Mouse (Mus musculus): Measurements from ENCODE around the gene Shd.
"Not testable (repeated sequence)": the region's sequence is repeated elsewhere in the genome, so short reads cannot be mapped to it uniquely, and the experiment has no call there.

Gene Shd

GRCm38 (mm10) chr17:55969966-55970891, at the start of gene Shd:
Gene Shd, plus strand, starts transcription at chr17:55970467.
- DNase-seq (ENCODE audit: low spot score in 2 of 2) = peak in 1 of 2 experiments; percentile 36

- DNase-seq (ENCODE audit: low spot score in 2 of 2) = peak; percentile 55 to 56
These were observed 38.4 kb upstream of the Shd start for GRCm38 (mm10) chr17:55931553-55932502.

DNA sequence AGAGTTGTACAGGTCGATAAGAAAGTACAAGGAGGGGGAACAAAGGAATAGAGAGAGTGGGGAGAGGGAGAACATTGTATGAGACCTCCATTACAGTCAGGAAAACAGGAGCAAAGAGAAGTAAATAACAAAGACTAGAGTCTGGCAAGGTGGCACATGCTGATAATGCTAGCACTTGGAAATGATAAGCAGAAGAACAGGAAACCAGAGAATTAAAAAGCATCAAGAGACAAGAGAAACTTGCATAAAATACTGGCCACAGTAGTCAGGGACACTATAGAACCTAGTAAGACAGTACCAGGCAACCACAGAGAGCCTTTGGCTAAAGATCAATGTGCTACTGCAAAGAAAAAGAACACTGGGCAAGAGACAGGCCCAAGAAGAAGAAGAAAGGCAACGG, 37.6 kb upstream of the Shd start:
- DNase-seq (ENCODE audit: low spot score in 2 of 2) = no peak

GRCm38 (mm10) chr17:55933191-55933590, 37.1 kb upstream of the Shd start:
- DNase-seq (ENCODE audit: low spot score in 2 of 2) = no peak

GRCm38 (mm10) chr17:55944387-55944865, 25.8 kb upstream of the Shd start:
- DNase-seq (ENCODE audit: low spot score in 2 of 2) = not testable (repeated sequence)

DNA sequence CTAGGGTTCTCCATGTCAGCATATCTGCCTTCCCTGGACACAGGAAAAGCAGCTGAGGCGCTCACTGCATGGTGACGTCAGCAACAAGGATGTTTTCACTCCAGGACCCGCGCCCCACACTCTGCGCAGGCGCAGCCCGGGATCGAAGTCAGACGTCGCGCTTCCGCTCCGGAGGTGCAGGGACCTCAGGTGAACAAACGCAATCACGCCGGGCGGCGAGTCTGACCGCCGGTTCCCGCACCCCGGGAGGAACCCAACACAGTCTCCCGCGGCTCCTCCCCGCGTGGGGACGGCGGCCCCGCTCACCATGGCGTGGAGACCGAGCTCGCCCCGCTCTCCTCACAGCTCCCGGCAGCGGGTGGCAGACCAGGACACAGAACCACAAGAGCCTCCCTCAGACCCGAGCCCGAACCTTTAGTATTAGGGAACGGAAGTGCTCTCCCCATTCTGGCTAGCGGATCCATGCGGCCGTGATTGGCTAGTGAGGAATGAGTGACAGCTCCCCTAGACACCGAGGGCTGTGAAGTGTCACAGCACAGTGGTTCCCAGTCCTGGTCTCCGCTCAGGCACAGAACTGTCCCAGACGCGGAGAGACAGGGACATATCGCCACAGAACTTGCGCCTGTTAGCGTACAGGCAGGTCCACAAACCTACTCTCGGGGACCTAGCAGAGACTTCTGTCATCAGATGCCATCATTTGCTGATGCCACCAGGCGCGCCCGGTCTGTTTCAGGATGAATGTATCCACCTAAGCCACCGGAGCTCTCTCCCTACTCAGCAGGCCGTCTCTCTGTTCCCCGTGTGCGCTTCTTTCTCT, 25.2 kb upstream of the Shd start:
- DNase-seq (ENCODE audit: low spot score in 2 of 2) = peak; percentile 94 to 96

DNA sequence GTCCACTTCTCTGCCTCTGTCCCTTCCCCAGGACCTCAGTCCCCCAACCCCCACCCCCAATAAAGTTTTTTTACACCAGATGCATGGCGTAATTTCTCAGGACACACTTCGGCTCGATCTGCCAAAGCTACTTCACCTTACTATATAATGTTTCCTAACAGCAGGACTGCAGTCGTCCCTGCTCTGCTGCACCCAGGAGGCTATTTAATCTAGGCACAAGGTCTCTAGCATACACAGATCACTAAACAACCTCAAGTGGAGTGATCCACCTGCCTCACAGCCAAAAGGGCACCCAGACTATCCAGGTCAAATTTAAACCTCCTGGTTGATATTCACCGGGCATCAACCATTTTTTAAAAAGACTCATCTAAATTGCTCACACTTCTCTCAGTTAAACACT, 24.6 kb upstream of the Shd start:
- no peak for DNase-seq (ENCODE audit: low spot score in 2 of 2)

DNA sequence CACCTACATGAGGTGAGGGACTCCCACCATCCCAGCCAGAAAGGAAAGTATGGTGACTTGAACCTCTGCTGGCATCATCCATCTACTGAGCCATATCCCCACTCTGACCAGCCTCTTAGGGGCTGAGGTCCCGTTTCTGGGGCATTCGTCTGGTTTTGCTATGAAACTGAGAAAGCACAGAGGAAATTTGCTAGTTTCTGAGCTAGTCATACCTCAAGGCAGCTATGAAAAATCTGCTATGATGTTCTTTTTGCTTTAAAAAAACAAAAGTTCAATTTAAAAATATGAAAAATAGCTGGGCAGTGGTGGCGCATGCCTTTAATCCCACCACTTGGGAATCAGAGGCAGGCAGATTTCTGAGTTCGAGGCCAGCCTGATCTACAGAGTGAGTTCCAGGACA, 21.6 kb upstream of the Shd start:
- no peak for DNase-seq (ENCODE audit: low spot score in 2 of 2)

- no peak for DNase-seq (ENCODE audit: low spot score in 2 of 2)
These were observed 20.9 kb upstream of the Shd start, which contains the start of gene Zfp119b for GRCm38 (mm10) chr17:55949400-55949799. Gene Zfp119b, minus strand, starts transcription at chr17:55949500.

- no peak for DNase-seq (ENCODE audit: low spot score in 2 of 2)
These were observed 19.7 kb upstream of the Shd start for GRCm38 (mm10) chr17:55950601-55951000.

GRCm38 (mm10) chr17:55952041-55952440, 18.2 kb upstream of the Shd start:
- no peak for DNase-seq (ENCODE audit: low spot score in 2 of 2)

- no peak for DNase-seq (ENCODE audit: low spot score in 2 of 2)
These were observed 17.7 kb upstream of the Shd start, which contains the start of gene Ebi3 for GRCm38 (mm10) chr17:55952447-55953027. Gene Ebi3, plus strand, starts transcription at chr17:55952640.

DNA sequence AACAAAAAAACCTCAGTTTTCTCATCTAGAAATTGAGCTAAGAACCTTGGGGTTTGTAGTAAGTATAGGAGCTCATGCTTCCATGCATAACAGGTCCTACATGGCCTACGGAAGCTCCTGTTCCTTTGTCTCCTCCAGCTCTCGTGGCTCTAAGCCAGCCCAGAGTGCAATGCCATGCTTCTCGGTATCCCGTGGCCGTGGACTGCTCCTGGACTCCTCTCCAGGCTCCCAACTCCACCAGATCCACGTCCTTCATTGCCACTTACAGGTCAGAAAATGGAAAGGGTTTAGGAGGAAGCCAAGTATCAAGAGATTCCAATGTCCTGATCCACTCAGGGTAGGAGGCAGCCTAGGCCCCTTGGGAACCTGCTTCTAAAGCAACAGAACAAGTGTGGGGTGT, 16.5 kb upstream of the Shd start:
- DNase-seq (ENCODE audit: low spot score in 2 of 2) = no peak

- no peak for DNase-seq (ENCODE audit: low spot score in 2 of 2)
These were observed 16.0 kb upstream of the Shd start for GRCm38 (mm10) chr17:55954229-55954628.

GRCm38 (mm10) chr17:55956129-55956528, 14.1 kb upstream of the Shd start:
- DNase-seq (ENCODE audit: low spot score in 2 of 2) = peak; percentile 75 to 77

DNA sequence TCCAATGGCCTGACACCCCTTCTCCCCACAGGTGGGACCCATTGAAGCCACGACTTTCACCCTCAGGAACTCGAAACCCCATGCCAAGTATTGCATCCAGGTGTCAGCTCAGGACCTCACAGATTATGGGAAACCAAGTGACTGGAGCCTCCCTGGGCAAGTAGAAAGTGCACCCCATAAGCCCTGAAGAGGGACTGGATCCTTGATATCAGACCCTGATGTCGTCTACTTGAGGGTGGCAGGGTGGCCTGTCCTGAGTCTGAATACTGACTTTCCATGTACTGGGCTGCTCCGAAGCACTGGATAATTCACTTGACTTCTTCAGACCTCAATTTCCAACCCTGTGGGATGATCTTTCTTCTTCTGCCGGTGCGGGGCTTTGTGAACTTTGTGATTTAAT, 13.7 kb upstream of the Shd start:
- DNase-seq (ENCODE audit: low spot score in 2 of 2) = no peak

- DNase-seq (ENCODE audit: low spot score in 2 of 2) = peak; percentile 64 to 67
These were observed 13.1 kb upstream of the Shd start for GRCm38 (mm10) chr17:55957168-55957567.

DNA sequence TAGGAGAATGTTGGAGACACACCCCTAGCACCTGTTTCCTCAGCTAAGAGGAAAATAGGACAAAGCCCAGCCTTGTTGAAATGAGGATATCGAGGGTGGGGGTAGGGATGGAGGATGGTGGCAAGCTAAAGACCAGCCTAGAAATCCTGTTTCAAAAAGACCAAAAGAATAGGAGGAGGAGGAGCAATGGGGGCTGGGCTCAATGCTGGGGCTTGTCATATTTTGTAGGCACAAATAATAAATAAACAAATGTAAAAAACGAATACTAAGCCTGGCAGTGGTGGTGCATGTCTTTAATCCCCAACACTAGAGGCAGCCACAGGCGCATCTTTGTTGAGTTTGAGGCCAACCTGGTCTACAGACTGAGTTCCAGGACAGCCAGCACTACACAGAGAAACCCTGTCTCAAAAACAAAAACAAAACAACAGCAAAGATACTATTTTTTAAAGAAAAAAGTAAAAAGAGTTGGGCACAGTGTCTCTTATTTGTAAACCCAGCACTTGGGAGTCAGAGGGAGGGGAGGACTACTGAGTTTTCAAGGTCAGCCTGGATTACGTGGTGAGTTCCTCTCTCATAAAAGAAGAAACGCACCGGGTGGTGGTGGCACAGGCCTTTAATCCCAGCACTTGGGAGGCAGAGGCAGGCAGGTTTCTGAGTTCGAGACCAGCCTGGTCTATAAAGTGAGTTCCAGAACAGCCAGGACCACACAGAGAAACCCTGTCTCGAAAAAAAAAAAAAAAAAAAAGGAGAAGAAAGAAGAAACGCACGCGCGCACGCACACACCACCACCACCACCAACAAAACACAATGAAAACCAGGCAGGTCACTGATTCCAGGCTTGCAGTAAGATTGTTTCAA, 12.3 kb upstream of the Shd start:
- no peak for DNase-seq (ENCODE audit: low spot score in 2 of 2)

DNA sequence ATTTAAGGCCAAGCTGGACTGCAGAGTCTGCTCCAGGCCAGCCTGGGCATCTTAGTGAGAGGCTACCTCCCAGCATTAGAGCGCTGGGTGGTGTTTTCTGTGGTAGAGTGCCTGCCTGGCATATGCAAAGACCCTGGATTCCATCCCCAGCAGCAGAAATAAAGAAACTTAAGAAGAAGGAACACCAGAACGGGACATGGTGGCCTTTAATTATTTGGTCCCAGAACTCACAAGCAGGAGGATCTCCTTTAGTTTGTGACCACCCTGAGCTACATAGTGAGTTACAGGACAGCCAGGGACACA, 11.7 kb upstream of the Shd start:
- no peak for DNase-seq (ENCODE audit: low spot score in 2 of 2)

All from frontal cortex, postnatal 36 days (tissue).